Mouse (Mus musculus) thymus, adult 2 months (tissue): ENCODE results near the gene Clstn3. TPM values are rescaled to one million over a fixed set of nuclear protein-coding genes. Genes with fewer than 3 reads are reported as not detected.
"Not testable (repeated sequence)": the region's sequence is repeated elsewhere in the genome, so short reads cannot be mapped to it uniquely, and the experiment has no call there.

Source experiments
- DNase-seq: peaks from one replicate; pipeline ENCODE4 v3.0.0; 2021
- H3K27ac ChIP-seq: fragments of 200-500 bp; 2 replicates; pipeline ENCODE4 v1.5.1; 2012; ENCODE audit warnings: low read length, control low read depth; ENCODE audit not compliant: control insufficient read depth, insufficient read depth
- H3K27me3 ChIP-seq: fragments of 200-500 bp; 2 replicates; pipeline ENCODE4 v1.6.1; 2012; ENCODE audit warnings: mild to moderate bottlenecking, low read length, moderate library complexity, mixed read lengths; ENCODE audit not compliant: control insufficient read depth, insufficient read depth
- H3K36me3 ChIP-seq: fragments of 200-500 bp; 2 replicates; pipeline ENCODE4 v1.6.1; 2012; ENCODE audit warnings: mild to moderate bottlenecking, low read length, moderate library complexity; ENCODE audit not compliant: control insufficient read depth, insufficient read depth
- H3K4me1 ChIP-seq: fragments of 200-500 bp; replicated peaks from 2 replicates; pipeline ENCODE4 v1.6.1; 2012; ENCODE audit warnings: low read length; ENCODE audit not compliant: control insufficient read depth, insufficient read depth
- H3K4me3 ChIP-seq: fragments of 200-500 bp; 2 replicates; pipeline ENCODE4 v1.5.1; 2012; ENCODE audit warnings: mild to moderate bottlenecking, low read length, control low read depth, moderate library complexity; ENCODE audit not compliant: control insufficient read depth, insufficient read depth
- CTCF ChIP-seq: fragments of 200-500 bp; IDR thresholded peaks from 2 replicates; pipeline ENCODE4 v1.5.1; 2012; ENCODE audit warnings: mild to moderate bottlenecking, control low read depth, low read length, moderate library complexity, borderline replicate concordance; ENCODE audit not compliant: control insufficient read depth, poor library complexity, insufficient read depth; ENCODE audit errors: extremely low read depth
- POLR2A ChIP-seq: fragments of 200-500 bp; IDR thresholded peaks from 2 replicates; pipeline ENCODE4 v1.6.1; 2012; ENCODE audit warnings: mild to moderate bottlenecking, low read length, control low read depth, moderate library complexity; ENCODE audit not compliant: control insufficient read depth, poor library complexity, insufficient read depth; ENCODE audit errors: extremely low read depth
- WGBS: fragments of 180-500 bp; shearing (Covaris S2); methylation state at CpG from one replicate; pipeline ENCODE4 v1.1.7; 2018; 5-methylcytosine and 5-hydroxymethylcytosine counted together
- polyA plus RNA-seq: library from polyadenylated mRNA; depleted of rRNA; stranded (reverse); fragments of >200 nt; gene quantifications from 2 replicates; pipeline ENCODE4 v1.2.3, GENCODE M21; 2012

Gene Clstn3
- polyA plus RNA-seq, 1 experiment = 9.0 TPM

GRCm38 (mm10) chr6:124480295-124480694, 15.7 kb upstream of the Clstn3 start:
- Histone ChIP-seq H3K4me1 (peaks cover 3% of the 10 kb centered on the region; the same call in 1 of the 2 replicates), H3K27ac (no peak overlapping the region), H3K36me3 (no peaks in the 10 kb centered on the region), H3K4me3 (no peak overlapping the region), H3K27me3 (no peaks in the 10 kb centered on the region)
- 37% methylated on average over 4 of the region's 4 CpGs for WGBS
- DNase-seq = peak; percentile 21
- no peak for TF ChIP-seq POLR2A
- TF ChIP-seq CTCF = no peak

GRCm38 (mm10) chr6:124479573-124479930, 15.0 kb upstream of the Clstn3 start:
- TF ChIP-seq POLR2A = no peak
- no peak for TF ChIP-seq CTCF
- 91% methylated on average over 3 of the region's 3 CpGs for WGBS
- DNase-seq = no peak
- Histone ChIP-seq H3K36me3 (no peaks in the 10 kb centered on the region), H3K4me1 (peaks cover 3% of the 10 kb centered on the region; the same call in 1 of the 2 replicates), H3K4me3 (no peak overlapping the region), H3K27ac (no peak overlapping the region), H3K27me3 (no peaks in the 10 kb centered on the region)

- no peaks in the 10 kb centered on the region for H3K36me3 ChIP-seq
- no peak overlapping the region for H3K4me3 ChIP-seq
- DNase-seq = no peak
- no peaks in the 10 kb centered on the region for H3K27me3 ChIP-seq
- no peak for TF ChIP-seq CTCF
- no peak for TF ChIP-seq POLR2A
- WGBS = 84% methylated on average over 3 of the region's 3 CpGs
- no peak overlapping the region for H3K27ac ChIP-seq
- H3K4me1 ChIP-seq = peaks cover 3% of the 10 kb centered on the region; the same call in 1 of the 2 replicates
Measured at GRCm38 (mm10) chr6:124478874-124479572, 14.4 kb upstream of the Clstn3 start.

- no peak overlapping the region for H3K27ac ChIP-seq
- H3K4me1 ChIP-seq = peaks cover 3% of the 10 kb centered on the region; the same call in 1 of the 2 replicates
- H3K4me3 ChIP-seq = no peak overlapping the region
- TF ChIP-seq POLR2A = no peak
- no peak for TF ChIP-seq CTCF
- WGBS = 39% methylated on average over 17 of the region's 17 CpGs
- no peaks in the 10 kb centered on the region for H3K27me3 ChIP-seq
- H3K36me3 ChIP-seq = no peaks in the 10 kb centered on the region
- no peak for DNase-seq
Measured at GRCm38 (mm10) chr6:124477922-124478651, 13.5 kb upstream of the Clstn3 start.

- Histone ChIP-seq H3K4me3 (no peak overlapping the region), H3K27ac (no peak overlapping the region), H3K4me1 (peaks cover 3% of the 10 kb centered on the region; the same call in 1 of the 2 replicates), H3K27me3 (no peaks in the 10 kb centered on the region), H3K36me3 (no peaks in the 10 kb centered on the region)
- 73% methylated on average over 5 of the region's 5 CpGs for WGBS
- TF ChIP-seq POLR2A = no peak
- TF ChIP-seq CTCF = no peak
- DNase-seq = no peak
Measured at GRCm38 (mm10) chr6:124477221-124477655, 12.6 kb upstream of the Clstn3 start.

GRCm38 (mm10) chr6:124476796-124477195, 12.2 kb upstream of the Clstn3 start:
- DNase-seq = no peak
- Histone ChIP-seq H3K27me3 (no peaks in the 10 kb centered on the region), H3K4me3 (no peak overlapping the region), H3K36me3 (no peaks in the 10 kb centered on the region), H3K4me1 (peaks cover 3% of the 10 kb centered on the region; the same call in 1 of the 2 replicates), H3K27ac (no peak overlapping the region)
- no peak for TF ChIP-seq POLR2A
- no peak for TF ChIP-seq CTCF
- 88% methylated on average over 11 of the region's 11 CpGs for WGBS

- H3K4me3 ChIP-seq = no peak overlapping the region
- H3K27ac ChIP-seq = no peak overlapping the region
- WGBS = 91% methylated on average over 7 of the region's 7 CpGs
- DNase-seq = no peak
- H3K36me3 ChIP-seq = no peaks in the 10 kb centered on the region
- no peak for TF ChIP-seq CTCF
- no peak for TF ChIP-seq POLR2A
- H3K4me1 ChIP-seq = peaks cover 3% of the 10 kb centered on the region; the same call in 1 of the 2 replicates
- no peaks in the 10 kb centered on the region for H3K27me3 ChIP-seq
Measured at GRCm38 (mm10) chr6:124476216-124476615, 11.6 kb upstream of the Clstn3 start.

GRCm38 (mm10) chr6:124475335-124476075, 10.9 kb upstream of the Clstn3 start:
- not testable (repeated sequence) for H3K4me1 ChIP-seq, H3K36me3 ChIP-seq, H3K27ac ChIP-seq, H3K4me3 ChIP-seq, DNase-seq, H3K27me3 ChIP-seq
- WGBS = 82% methylated on average over 11 of the region's 11 CpGs
